Mouse (Mus musculus) stomach, postnatal 0 days (tissue): ENCODE measurements around the gene Tenm4. TPM values are rescaled to one million over a fixed set of nuclear protein-coding genes. Genes with fewer than 3 reads are reported as not detected.

Experiments
- ATAC-seq: fragments of 200-750 bp; cut with Nextera tagmentation; 2 replicates; pipeline ENCODE4 v1.8.0; 2017; ENCODE audit not compliant: low FRiP score, low TSS enrichment
- DNase-seq: peaks from one replicate; pipeline ENCODE4 v3.0.0-alpha.2; 2016; ENCODE audit warnings: low spot score
- H3K27ac ChIP-seq: fragments of 300-500 bp; sonication (generic); replicated peaks from 2 replicates; pipeline ENCODE4 v1.5.1; 2014; ENCODE audit warnings: mild to moderate bottlenecking, control low read depth
- H3K27me3 ChIP-seq: fragments of 300-500 bp; sonication (generic); 2 replicates; pipeline ENCODE4 v1.6.1; 2014; ENCODE audit warnings: low read length; ENCODE audit not compliant: control insufficient read depth, insufficient read depth
- H3K36me3 ChIP-seq: fragments of 300-500 bp; sonication (generic); 2 replicates; pipeline ENCODE4 v1.6.1; 2014; ENCODE audit warnings: low read length, mixed read lengths; ENCODE audit not compliant: control insufficient read depth, insufficient read depth
- H3K4me1 ChIP-seq: fragments of 300-500 bp; sonication (generic); replicated peaks from 2 replicates; pipeline ENCODE4 v1.6.1; 2014; ENCODE audit warnings: antibody characterized with exemption; ENCODE audit not compliant: control insufficient read depth, insufficient read depth
- H3K4me2 ChIP-seq: fragments of 300-500 bp; sonication (generic); replicated peaks from 2 replicates; pipeline ENCODE4 v1.6.1; 2014; ENCODE audit warnings: low read depth, mild to moderate bottlenecking, control low read depth, moderate library complexity
- H3K4me3 ChIP-seq: fragments of 300-500 bp; sonication (generic); 2 replicates; pipeline ENCODE4 v1.5.1; 2014; ENCODE audit warnings: low read depth, low read length, control low read depth
- H3K9ac ChIP-seq: fragments of 300-500 bp; sonication (generic); 2 replicates; pipeline ENCODE4 v1.6.1; 2014; ENCODE audit warnings: mild to moderate bottlenecking, low read length, control low read depth, mixed read lengths
- H3K9me3 ChIP-seq: fragments of 300-500 bp; sonication (generic); 2 replicates; pipeline ENCODE4 v1.6.1; 2016; ENCODE audit warnings: low read length; ENCODE audit not compliant: control insufficient read depth
- CTCF ChIP-seq: IDR thresholded peaks from 2 replicates; pipeline ENCODE4 v1.5.1; 2016; ENCODE audit warnings: antibody characterized with exemption, low read depth, mild to moderate bottlenecking, moderate library complexity
- EP300 ChIP-seq: optimal IDR thresholded peaks from 2 replicates; pipeline ENCODE3; 2016; ENCODE audit warnings: antibody characterized with exemption
- whole genome bisulfite sequencing: fragments of 180-500 bp; shearing (Covaris S2); extraction: QIAGEN DNeasy Blood & Tissue Kit; methylation state at CpG from one replicate; pipeline ENCODE4 v1.1.7; 2014; 5-methylcytosine and 5-hydroxymethylcytosine counted together
- polyA plus RNA-seq: library from polyadenylated mRNA; unstranded; fragments of >200 nt; fragmentation: Nextera tagmentation; extraction: Ambion mirVana; gene quantifications from 2 replicates; pipeline ENCODE4 v1.2.1, GENCODE M21; 2015

Gene Tenm4
- polyA plus RNA-seq, 1 experiment from 2014 or later, result 7.2 TPM

- Histone ChIP-seq H3K36me3 (no peaks in the 10 kb centered on the region), H3K9ac (no peak overlapping the region), H3K4me3 (no peak overlapping the region), H3K4me2 (no peak overlapping the region), H3K27me3 (no peaks in the 10 kb centered on the region), H3K4me1 (no peaks in the 10 kb centered on the region), H3K27ac (no peak overlapping the region), H3K9me3 (no peaks in the 10 kb centered on the region)
- no peak for ATAC-seq
- no peak for DNase-seq
- WGBS, result 30% methylated on average over 5 of the region's 5 CpGs
- no peak for TF ChIP-seq EP300
- TF ChIP-seq CTCF, result no peak
Measured at GRCm38 (mm10) chr7:96902183-96902582, 731.1 kb downstream of the Tenm4 start.

DNA sequence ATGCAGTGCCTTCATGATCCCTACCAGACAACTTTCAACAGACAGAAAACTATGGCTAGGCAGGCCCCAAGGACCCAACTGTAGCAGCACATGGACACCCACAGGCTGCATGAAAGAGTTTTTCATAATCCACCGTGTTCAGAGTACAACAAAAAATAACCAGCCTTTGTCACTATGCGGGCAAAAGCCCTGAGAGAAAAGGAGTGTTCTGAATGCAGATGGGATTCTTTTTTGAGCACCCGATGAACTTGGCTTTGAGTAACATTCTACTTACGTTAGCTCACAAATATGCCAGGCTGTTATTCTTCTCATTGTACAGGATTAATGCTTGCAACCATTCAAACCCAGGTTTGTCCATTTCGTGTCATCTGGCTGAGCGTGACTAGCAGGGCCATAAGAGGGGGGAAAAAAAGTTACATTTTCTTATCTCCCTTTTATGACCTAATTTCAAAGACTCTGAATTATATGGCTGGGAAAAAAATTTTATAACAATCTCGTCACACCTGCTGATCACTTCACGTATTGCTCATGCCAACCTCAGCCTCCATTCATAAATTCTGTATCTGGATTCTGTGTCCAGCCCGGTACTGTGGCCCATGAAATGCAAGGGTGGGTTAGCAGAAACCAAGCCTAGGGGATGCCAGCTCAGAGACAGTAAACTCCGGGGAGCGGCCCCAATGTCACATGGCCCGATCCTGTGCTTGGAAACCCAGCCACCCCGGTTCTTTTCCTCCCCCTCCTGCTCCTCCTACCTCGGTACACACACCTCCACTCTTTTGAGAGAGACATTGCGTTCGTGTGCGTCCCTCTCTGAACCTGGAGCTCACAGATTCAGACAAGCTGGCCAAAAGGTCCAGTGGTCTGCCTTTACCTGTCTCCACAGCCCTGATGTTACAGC is 732.3 kb downstream of the Tenm4 start:
- H3K4me3 ChIP-seq, result no peak overlapping the region
- 75% methylated on average over 17 of the region's 17 CpGs for WGBS
- no peak for ATAC-seq
- H3K9ac ChIP-seq, result no peak overlapping the region
- TF ChIP-seq CTCF, result no peak
- TF ChIP-seq EP300, result no peak
- no peaks in the 10 kb centered on the region for H3K4me1 ChIP-seq
- no peaks in the 10 kb centered on the region for H3K36me3 ChIP-seq
- H3K27me3 ChIP-seq, result no peaks in the 10 kb centered on the region
- H3K4me2 ChIP-seq, result no peak overlapping the region
- no peak overlapping the region for H3K27ac ChIP-seq
- DNase-seq, result no peak
- no peaks in the 10 kb centered on the region for H3K9me3 ChIP-seq

DNA sequence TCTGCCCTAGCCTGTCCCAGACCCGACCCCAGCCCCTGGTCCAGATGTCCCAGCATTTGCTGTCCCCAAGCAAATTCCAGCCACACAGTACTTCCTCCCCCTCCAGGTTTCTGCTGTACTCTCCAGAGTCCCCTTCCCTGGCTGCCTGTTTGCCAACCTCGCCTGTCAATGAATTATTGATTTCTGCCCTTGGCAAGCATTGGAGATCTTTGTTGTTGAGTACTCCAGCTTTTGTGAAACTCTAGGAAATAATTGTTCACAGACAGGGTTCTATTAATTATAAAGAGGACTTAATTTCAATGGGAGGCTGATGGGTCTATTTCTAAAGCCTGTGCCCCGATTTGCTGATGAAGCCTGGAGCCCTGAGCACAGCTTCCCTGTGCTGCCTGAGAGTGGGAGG is 733.4 kb downstream of the Tenm4 start:
- ATAC-seq (no peak), DNase-seq (no peak)
- Histone ChIP-seq H3K27me3 (no peaks in the 10 kb centered on the region), H3K36me3 (no peaks in the 10 kb centered on the region), H3K4me2 (no peak overlapping the region), H3K9me3 (no peaks in the 10 kb centered on the region), H3K9ac (no peak overlapping the region), H3K4me1 (no peaks in the 10 kb centered on the region), H3K4me3 (no peak overlapping the region), H3K27ac (no peak overlapping the region)
- TF ChIP-seq CTCF, result no peak
- TF ChIP-seq EP300, result no peak
- 59% methylated on average over 3 of the region's 3 CpGs for WGBS

GRCm38 (mm10) chr7:96904936-96905335 is 733.9 kb downstream of the Tenm4 start:
- no peak overlapping the region for H3K4me3 ChIP-seq
- no peak for ATAC-seq
- no peak overlapping the region for H3K4me2 ChIP-seq
- no peaks in the 10 kb centered on the region for H3K4me1 ChIP-seq
- TF ChIP-seq EP300 (no peak), CTCF (no peak)
- no peak overlapping the region for H3K9ac ChIP-seq
- no peaks in the 10 kb centered on the region for H3K27me3 ChIP-seq
- no peaks in the 10 kb centered on the region for H3K9me3 ChIP-seq
- no peaks in the 10 kb centered on the region for H3K36me3 ChIP-seq
- 96% methylated on average over 1 of the region's 1 CpGs for whole genome bisulfite sequencing
- DNase-seq, result no peak
- no peak overlapping the region for H3K27ac ChIP-seq

GRCm38 (mm10) chr7:96905422-96905821 is 734.4 kb downstream of the Tenm4 start:
- no peaks in the 10 kb centered on the region for H3K4me1 ChIP-seq
- no peaks in the 10 kb centered on the region for H3K9me3 ChIP-seq
- no peak overlapping the region for H3K9ac ChIP-seq
- no peak for DNase-seq
- TF ChIP-seq CTCF, result no peak
- TF ChIP-seq EP300, result no peak
- H3K27me3 ChIP-seq, result no peaks in the 10 kb centered on the region
- no peak overlapping the region for H3K27ac ChIP-seq
- no peaks in the 10 kb centered on the region for H3K36me3 ChIP-seq
- 88% methylated on average over 3 of the region's 3 CpGs for WGBS
- H3K4me2 ChIP-seq, result no peak overlapping the region
- no peak for ATAC-seq
- H3K4me3 ChIP-seq, result no peak overlapping the region

GRCm38 (mm10) chr7:96906216-96906615 is 735.2 kb downstream of the Tenm4 start:
- no peak overlapping the region for H3K4me2 ChIP-seq
- no peaks in the 10 kb centered on the region for H3K9me3 ChIP-seq
- peak; percentile 39; the same call in 1 of the 2 replicates for ATAC-seq
- no peak for TF ChIP-seq CTCF
- TF ChIP-seq EP300, result no peak
- no peak for DNase-seq
- H3K9ac ChIP-seq, result no peak overlapping the region
- no peaks in the 10 kb centered on the region for H3K4me1 ChIP-seq
- H3K36me3 ChIP-seq, result no peaks in the 10 kb centered on the region
- no peak overlapping the region for H3K27ac ChIP-seq
- 91% methylated on average over 20 of the region's 20 CpGs for WGBS
- no peak overlapping the region for H3K4me3 ChIP-seq
- no peaks in the 10 kb centered on the region for H3K27me3 ChIP-seq
